Mouse (Mus musculus) forebrain, embryonic 14.5 days (tissue): Measurements from ENCODE around the gene Gcnt3. TPM values are rescaled to one million over a fixed set of nuclear protein-coding genes. Genes with fewer than 3 reads are reported as not detected.
"Not testable (repeated sequence)": the region's sequence is repeated elsewhere in the genome, so short reads cannot be mapped to it uniquely, and the experiment has no call there.

Source experiments
- ATAC-seq: fragments of 200-750 bp; cut with Nextera tagmentation; 2 replicates; pipeline ENCODE4 v1.8.0; 2017; ENCODE audit warnings: mild to moderate bottlenecking, moderate library complexity
- DNase-seq: peaks from one replicate; pipeline ENCODE4 v3.0.0-alpha.2; 2015; ENCODE audit warnings: low spot score
- H3K27ac ChIP-seq: fragments of 300-500 bp; sonication (generic); 2 replicates; pipeline ENCODE4 v1.5.1; 2014; ENCODE audit warnings: low read depth, mild to moderate bottlenecking, control low read depth, low read length, moderate library complexity
- H3K27me3 ChIP-seq: fragments of 300-500 bp; sonication (generic); replicated peaks from 2 replicates; pipeline ENCODE4 v1.6.1; 2014; ENCODE audit warnings: low read length, control low read depth, mixed read lengths; ENCODE audit not compliant: control insufficient read depth, insufficient read depth
- H3K36me3 ChIP-seq: fragments of 300-500 bp; sonication (generic); 2 replicates; pipeline ENCODE4 v1.6.1; 2014; ENCODE audit warnings: low read length, control low read depth; ENCODE audit not compliant: control insufficient read depth, insufficient read depth
- H3K4me1 ChIP-seq: fragments of 300-500 bp; sonication (generic); 2 replicates; pipeline ENCODE4 v1.6.1; 2014; ENCODE audit warnings: antibody characterized with exemption, low read length, control low read depth; ENCODE audit not compliant: control insufficient read depth, insufficient read depth
- H3K4me2 ChIP-seq: fragments of 300-500 bp; sonication (generic); 2 replicates; pipeline ENCODE4 v1.6.1; 2014; ENCODE audit warnings: mild to moderate bottlenecking, control low read depth, low read length
- H3K4me3 ChIP-seq: fragments of 300-500 bp; sonication (generic); 2 replicates; pipeline ENCODE4 v1.5.1; 2014; ENCODE audit warnings: low read depth, low read length, control low read depth
- H3K9ac ChIP-seq: fragments of 300-500 bp; sonication (generic); 2 replicates; pipeline ENCODE4 v1.6.1; 2014; ENCODE audit warnings: mild to moderate bottlenecking, low read length, control low read depth, moderate library complexity
- H3K9me3 ChIP-seq: fragments of 300-500 bp; sonication (generic); replicated peaks from 2 replicates; pipeline ENCODE4 v1.6.1; 2016; ENCODE audit warnings: low read length, control low read depth, mixed read lengths; ENCODE audit not compliant: control insufficient read depth
- WGBS: fragments of 180-500 bp; shearing (Covaris S2); extraction: QIAGEN DNeasy Blood & Tissue Kit; methylation state at CpG from one replicate; pipeline ENCODE4 v1.1.7; 2014; 5-methylcytosine and 5-hydroxymethylcytosine counted together
- polyA plus RNA-seq: library from polyadenylated mRNA; unstranded; fragments of >200 nt; fragmentation: Nextera tagmentation; extraction: Ambion mirVana; gene quantifications from 2 replicates; pipeline ENCODE4 v1.2.1, GENCODE M21; 2014

The Gcnt3 gene
- polyA plus RNA-seq, 1 experiment from 2014 or later = not detected

GRCm38 (mm10) chr9:70036646-70037045 is 1.2 kb downstream of the Gcnt3 start:
- no peak for ATAC-seq
- no peak overlapping the region for H3K4me2 ChIP-seq
- H3K9me3 ChIP-seq = no peaks in the 10 kb centered on the region

GRCm38 (mm10) chr9:70034702-70035101 is 3.2 kb downstream of the Gcnt3 start:
- H3K4me2 ChIP-seq = no peak overlapping the region
- H3K27me3 ChIP-seq = no peaks in the 10 kb centered on the region
- no peak overlapping the region for H3K9ac ChIP-seq
- WGBS = 88% methylated on average over 7 of the region's 7 CpGs
- ATAC-seq = no peak
- no peaks in the 10 kb centered on the region for H3K36me3 ChIP-seq
- H3K27ac ChIP-seq = no peak overlapping the region
- no peak overlapping the region for H3K4me3 ChIP-seq
- H3K4me1 ChIP-seq = no peaks in the 10 kb centered on the region
- DNase-seq = no peak
- no peaks in the 10 kb centered on the region for H3K9me3 ChIP-seq

More at GRCm38 (mm10) chr9:70036646-70037045, 1.2 kb downstream of the Gcnt3 start:
- no peaks in the 10 kb centered on the region for H3K36me3 ChIP-seq
- no peak overlapping the region for H3K9ac ChIP-seq
- no peaks in the 10 kb centered on the region for H3K27me3 ChIP-seq
- H3K4me3 ChIP-seq = no peak overlapping the region
- WGBS = 83% methylated on average over 4 of the region's 4 CpGs
- DNase-seq = no peak
- H3K27ac ChIP-seq = no peak overlapping the region
- no peaks in the 10 kb centered on the region for H3K4me1 ChIP-seq

DNA sequence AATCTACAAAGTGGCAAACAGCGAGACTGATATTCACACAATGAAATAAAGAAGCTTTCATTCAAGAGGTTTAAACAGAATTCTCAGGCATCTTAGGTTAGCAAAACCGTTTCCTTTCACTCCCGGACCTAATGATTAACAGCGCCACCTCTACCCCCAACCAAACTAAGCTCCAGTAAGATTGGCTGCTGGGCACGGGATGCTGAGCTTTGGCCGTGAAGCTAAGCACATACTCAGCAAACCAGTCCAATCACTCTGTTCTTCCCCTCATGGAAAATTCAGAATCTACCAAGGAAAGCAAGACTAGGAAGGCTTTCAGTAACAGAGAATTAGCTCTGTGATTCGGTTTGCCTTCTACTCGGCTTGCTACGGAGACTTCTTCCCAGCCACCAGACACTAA is 4.8 kb downstream of the Gcnt3 start:
- H3K4me2 ChIP-seq = no peak overlapping the region
- no peak overlapping the region for H3K27ac ChIP-seq
- no peak overlapping the region for H3K4me3 ChIP-seq
- ATAC-seq = no peak
- no peaks in the 10 kb centered on the region for H3K4me1 ChIP-seq
- no peaks in the 10 kb centered on the region for H3K36me3 ChIP-seq
- H3K27me3 ChIP-seq = no peaks in the 10 kb centered on the region
- H3K9me3 ChIP-seq = no peaks in the 10 kb centered on the region
- no peak overlapping the region for H3K9ac ChIP-seq
- DNase-seq = no peak
- 76% methylated on average over 9 of the region's 9 CpGs for whole genome bisulfite sequencing

DNA sequence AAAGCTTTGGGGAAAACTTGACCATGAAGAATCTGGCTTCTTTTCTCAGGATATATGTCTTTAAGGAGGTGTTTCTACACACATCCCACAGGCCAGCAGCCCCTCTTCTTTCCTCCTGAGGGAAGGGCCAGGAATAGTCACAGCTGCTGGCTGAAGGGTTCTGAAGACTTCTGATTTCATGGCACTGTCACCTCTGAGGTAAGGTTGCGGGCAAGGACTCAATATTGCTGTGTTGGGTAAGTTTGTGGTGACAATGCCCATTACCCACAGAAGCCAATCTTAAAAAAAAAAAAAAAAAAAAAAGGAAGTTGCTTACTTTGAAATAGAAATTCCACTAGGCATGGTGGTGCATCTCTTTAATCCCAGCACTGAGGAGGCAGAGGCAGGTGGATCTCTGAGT is 5.7 kb downstream of the Gcnt3 start:
- Histone ChIP-seq H3K27me3 (no peaks in the 10 kb centered on the region), H3K36me3 (no peaks in the 10 kb centered on the region), H3K9ac (no peak overlapping the region), H3K9me3 (no peaks in the 10 kb centered on the region), H3K4me3 (no peak overlapping the region), H3K4me2 (no peak overlapping the region), H3K27ac (no peak overlapping the region), H3K4me1 (no peaks in the 10 kb centered on the region)
- DNase-seq (no peak), ATAC-seq (no peak)
- 84% methylated on average over 1 of the region's 1 CpGs for whole genome bisulfite sequencing

GRCm38 (mm10) chr9:70025365-70026012 is 12.4 kb downstream of the Gcnt3 start:
- no peak overlapping the region for H3K9ac ChIP-seq
- H3K36me3 ChIP-seq = peaks cover 14% of the 10 kb centered on the region; the same call in 1 of the 2 replicates
- ATAC-seq (no peak), DNase-seq (no peak)
- no peaks in the 10 kb centered on the region for H3K27me3 ChIP-seq
- H3K27ac ChIP-seq = no peak overlapping the region
- no peak overlapping the region for H3K4me2 ChIP-seq
- H3K4me1 ChIP-seq = no peaks in the 10 kb centered on the region
- no peaks in the 10 kb centered on the region for H3K9me3 ChIP-seq
- WGBS = 90% methylated on average over 2 of the region's 2 CpGs
- no peak overlapping the region for H3K4me3 ChIP-seq

DNA sequence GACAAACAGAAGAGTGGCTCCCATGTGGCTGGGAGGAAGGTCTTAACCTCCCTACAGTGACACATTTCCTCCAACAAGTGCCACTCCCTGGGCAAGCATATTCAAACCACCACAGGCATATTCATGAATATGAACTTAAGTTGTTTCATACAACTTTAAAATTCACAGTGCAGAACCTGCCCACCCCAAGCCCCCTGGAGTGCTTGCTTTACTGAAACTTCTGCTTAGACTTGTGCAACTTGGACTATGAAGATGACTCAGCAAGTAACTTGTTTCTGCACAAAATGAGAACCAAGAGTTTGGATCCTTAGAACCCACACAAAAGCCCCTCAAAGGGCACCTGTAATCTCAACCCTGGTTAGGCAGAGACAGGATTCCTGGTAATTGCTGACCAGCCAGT is 13.2 kb downstream of the Gcnt3 start:
- H3K4me2 ChIP-seq = no peak overlapping the region
- no peak overlapping the region for H3K4me3 ChIP-seq
- no peak for DNase-seq
- ATAC-seq = no peak
- H3K4me1 ChIP-seq = no peaks in the 10 kb centered on the region
- no peak overlapping the region for H3K27ac ChIP-seq
- H3K36me3 ChIP-seq = peaks cover 21% of the 10 kb centered on the region
- no peaks in the 10 kb centered on the region for H3K27me3 ChIP-seq
- H3K9ac ChIP-seq = no peak overlapping the region
- no peaks in the 10 kb centered on the region for H3K9me3 ChIP-seq

GRCm38 (mm10) chr9:70023615-70024014 is 14.3 kb downstream of the Gcnt3 start:
- H3K27me3 ChIP-seq, H3K27ac ChIP-seq, H3K9ac ChIP-seq, H3K4me2 ChIP-seq, H3K9me3 ChIP-seq, H3K4me1 ChIP-seq, DNase-seq, ATAC-seq, H3K4me3 ChIP-seq: not testable (repeated sequence)
- 78% methylated on average over 1 of the region's 1 CpGs for WGBS
- peaks cover 24% of the 10 kb centered on the region for H3K36me3 ChIP-seq

GRCm38 (mm10) chr9:70022083-70022482 is 15.8 kb downstream of the Gcnt3 start:
- Histone ChIP-seq H3K4me2 (no peak overlapping the region), H3K27ac (no peak overlapping the region), H3K27me3 (no peaks in the 10 kb centered on the region), H3K4me3 (no peak overlapping the region), H3K36me3 (peaks cover 26% of the 10 kb centered on the region), H3K4me1 (no peaks in the 10 kb centered on the region), H3K9me3 (no peaks in the 10 kb centered on the region), H3K9ac (no peak overlapping the region)
- DNase-seq (no peak), ATAC-seq (no peak)
- 97% methylated on average over 4 of the region's 4 CpGs for WGBS

- H3K9me3 ChIP-seq = no peaks in the 10 kb centered on the region
- H3K27me3 ChIP-seq = no peaks in the 10 kb centered on the region
- no peak overlapping the region for H3K4me3 ChIP-seq
- H3K9ac ChIP-seq = no peak overlapping the region
- WGBS = 74% methylated on average over 1 of the region's 1 CpGs
- H3K4me2 ChIP-seq = no peak overlapping the region
- peaks cover 31% of the 10 kb centered on the region for H3K36me3 ChIP-seq
- DNase-seq (no peak), ATAC-seq (no peak)
- no peaks in the 10 kb centered on the region for H3K4me1 ChIP-seq
- no peak overlapping the region for H3K27ac ChIP-seq
Observed at GRCm38 (mm10) chr9:70021610-70022009, 16.3 kb downstream of the Gcnt3 start.
